Mouse (Mus musculus) ES-E14 (cell line): ENCODE results near the gene Zmynd19. TPM values are rescaled to one million over a fixed set of nuclear protein-coding genes. Genes with fewer than 3 reads are reported as not detected.
"Not testable (repeated sequence)": the region's sequence is repeated elsewhere in the genome, so short reads cannot be mapped to it uniquely, and the experiment has no call there.

Experiments
- DNase-seq: peaks from one replicate; pipeline ENCODE4 v3.0.0-alpha.2; 2013; ENCODE audit warnings: low read depth, low spot score
- H3K27ac ChIP-seq: 2 replicates; pipeline ENCODE4 v1.5.1; 2012; ENCODE audit warnings: low read depth, mild to moderate bottlenecking, low read length, moderate library complexity, mixed read lengths; ENCODE audit not compliant: poor library complexity, insufficient read depth, severe bottlenecking
- H3K36me3 ChIP-seq: 2 replicates; pipeline ENCODE4 v1.6.1; 2012; ENCODE audit warnings: mild to moderate bottlenecking, low read length, moderate library complexity, mixed read lengths; ENCODE audit not compliant: control insufficient read depth, poor library complexity, insufficient read depth, severe bottlenecking
- H3K4me1 ChIP-seq, 2 experiments: fragments of 150-350 bp in 1 of 2; sonication (generic) in 1 of 2; 2 replicates each; pipeline ENCODE4 v1.6.1; 2012; ENCODE audit warnings: low read length in 2 of 2, mild to moderate bottlenecking in 1 of 2, mixed read lengths in 1 of 2; ENCODE audit not compliant: control insufficient read depth in 2 of 2, insufficient read depth in 2 of 2, poor library complexity in 1 of 2
- H3K4me3 ChIP-seq, 2 experiments: fragments of 150-350 bp in 1 of 2; sonication (generic) in 1 of 2; 2 replicates each; pipeline ENCODE4 v1.5.1; 2012; ENCODE audit warnings: low read length in 2 of 2, low read depth in 1 of 2, mild to moderate bottlenecking in 1 of 2, mixed read lengths in 1 of 2; ENCODE audit not compliant: insufficient read depth in 1 of 2, poor library complexity in 1 of 2, severe bottlenecking in 1 of 2
- H3K9ac ChIP-seq: 2 replicates; pipeline ENCODE4 v1.6.1; 2012; ENCODE audit warnings: low read depth, mild to moderate bottlenecking, low read length, mixed read lengths; ENCODE audit not compliant: poor library complexity, insufficient read depth, severe bottlenecking
- H3K9me3 ChIP-seq: fragments of 150-350 bp; sonication (generic); 2 replicates; pipeline ENCODE4 v1.6.1; 2012; ENCODE audit warnings: low read depth, mild to moderate bottlenecking, low read length; ENCODE audit not compliant: control insufficient read depth, insufficient read depth
- CHD2 ChIP-seq: IDR thresholded peaks from 2 replicates; pipeline ENCODE4 v1.6.1; 2014; ENCODE audit warnings: mild to moderate bottlenecking, low read depth, low read length, inconsistent platforms
- HCFC1 ChIP-seq: IDR thresholded peaks from 2 replicates; pipeline ENCODE4 v1.6.1; 2012; ENCODE audit warnings: low read length, inconsistent platforms, borderline replicate concordance; ENCODE audit not compliant: insufficient read depth
- MAFK ChIP-seq: IDR thresholded peaks from 2 replicates; pipeline ENCODE4 v1.6.1; 2014; ENCODE audit warnings: mild to moderate bottlenecking, low read depth, low read length, inconsistent platforms; ENCODE audit not compliant: insufficient read depth
- ZC3H11A ChIP-seq: IDR thresholded peaks from 2 replicates; pipeline ENCODE4 v1.6.1; 2012; ENCODE audit warnings: low read depth, mild to moderate bottlenecking, inconsistent platforms, low read length, borderline replicate concordance
- ZNF384 ChIP-seq: IDR thresholded peaks from 2 replicates; pipeline ENCODE4 v1.6.1; 2012; ENCODE audit warnings: low read depth, low read length, inconsistent platforms
- in situ Hi-C, 2 experiments: fragments of 600-800 bp; cut with MboI; formaldehyde crosslinking; loops; one replicate each; pipeline ENCODE4 v1.15.1; 2025; ENCODE audit warnings: low sequenced_read_pairs in 2 of 2, inconsistent platforms in 1 of 2; ENCODE audit not compliant: unreplicated experiment in 2 of 2
- total RNA-seq: library from RNA; depleted of rRNA; stranded (reverse); fragments of 300-350 nt; gene quantifications from 2 replicates; pipeline ENCODE4 v1.2.3, GENCODE M21; 2012

Gene Zmynd19
- total RNA-seq, 1 experiment: 50.2 TPM

GRCm38 (mm10) chr2:24950189-24950535 lies 570 bp downstream of the Zmynd19 start:
- TF ChIP-seq ZNF384 (no peak), HCFC1 (no peak), ZC3H11A (no peak), MAFK (no peak), CHD2 (no peak)
- no peak for DNase-seq
- in situ Hi-C loops: no loop called here
- Histone ChIP-seq H3K4me3 (peak overlapping the region; percentile 88 to 96), H3K9ac (peak overlapping the region; percentile 94), H3K36me3 (peaks cover 29% of the 10 kb centered on the region), H3K27ac (peak overlapping the region; percentile 33), H3K4me1 (peaks cover 0 to 3% of the 10 kb centered on the region in 2 experiments; a peak in 2 of 4 replicates), H3K9me3 (no peaks in the 10 kb centered on the region)

GRCm38 (mm10) chr2:24952537-24953055 lies 3.0 kb downstream of the Zmynd19 start:
- no peak for DNase-seq
- no peak overlapping the region for H3K27ac ChIP-seq
- H3K4me1 ChIP-seq: peaks cover 0 to 3% of the 10 kb centered on the region in 2 experiments; a peak in 2 of 4 replicates
- H3K4me3 ChIP-seq: no peak overlapping the region
- no peaks in the 10 kb centered on the region for H3K9me3 ChIP-seq
- H3K36me3 ChIP-seq: peaks cover 44% of the 10 kb centered on the region
- TF ChIP-seq ZC3H11A (no peak), ZNF384 (no peak), HCFC1 (no peak), MAFK (no peak), CHD2 (no peak)
- in situ Hi-C loops: no loop called here
- H3K9ac ChIP-seq: no peak overlapping the region

GRCm38 (mm10) chr2:24960910-24961309 lies 11.3 kb downstream of the Zmynd19 start:
- H3K27ac ChIP-seq: no peak overlapping the region
- DNase-seq: no peak
- in situ Hi-C loops: no loop called here
- 0 out of 4 replicates have a peak, but pooled peaks cover 0 to 2% of the 10 kb centered on the region in 2 experiments for H3K4me1 ChIP-seq
- peaks cover 43% of the 10 kb centered on the region for H3K36me3 ChIP-seq
- H3K4me3 ChIP-seq: no peak overlapping the region
- TF ChIP-seq CHD2: no peak
- TF ChIP-seq MAFK: no peak
- TF ChIP-seq ZNF384: no peak
- no peak for TF ChIP-seq ZC3H11A
- no peak for TF ChIP-seq HCFC1
- H3K9ac ChIP-seq: no peak overlapping the region
- H3K9me3 ChIP-seq: no peaks in the 10 kb centered on the region

GRCm38 (mm10) chr2:24962304-24963000 lies 12.9 kb downstream of the Zmynd19 start, which contains the start of gene Dph7:
Gene Dph7, plus strand, starts transcription at chr2:24962400.
- DNase-seq: peak; percentile 87
- no peaks in the 10 kb centered on the region for H3K9me3 ChIP-seq
- in situ Hi-C loops: no loop called here
- H3K36me3 ChIP-seq: peaks cover 44% of the 10 kb centered on the region
- H3K9ac ChIP-seq: peak within 1 kb of the TSS; percentile 97
- H3K27ac ChIP-seq: peak within 1 kb of the TSS; percentile 62; the same call in 1 of the 2 replicates
- H3K4me3 ChIP-seq: peak within 1 kb of the TSS; percentile 96
- peak; percentile 72; the same call in 1 of the 2 replicates for TF ChIP-seq HCFC1
- TF ChIP-seq ZC3H11A: no peak; the same call in 1 of the 2 replicates
- H3K4me1 ChIP-seq: 0 out of 4 replicates have a peak, but pooled peaks cover 0 to 2% of the 10 kb centered on the region in 2 experiments

DNA sequence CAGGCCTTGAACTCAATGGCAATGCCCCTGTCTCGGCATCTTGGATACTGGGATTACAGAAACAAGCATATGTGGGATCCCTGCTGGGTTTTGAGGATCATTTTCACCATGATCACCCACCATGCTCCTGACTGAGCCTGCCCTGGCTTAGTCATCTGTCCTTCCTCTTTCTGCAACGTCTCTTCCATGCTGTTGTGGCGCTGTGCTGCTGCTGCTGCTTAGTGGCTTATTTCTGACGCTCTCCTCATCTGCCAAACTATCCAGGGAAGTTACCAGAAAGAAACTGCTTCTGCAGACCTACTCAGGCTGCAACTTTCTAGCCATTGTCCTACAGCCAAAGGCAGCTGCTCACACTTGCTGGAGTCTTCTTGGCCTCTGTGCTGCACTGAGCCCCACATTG lies 20.8 kb downstream of the Zmynd19 start:
- no peak overlapping the region for H3K9ac ChIP-seq
- H3K4me3 ChIP-seq: no peak overlapping the region
- DNase-seq: no peak
- H3K27ac ChIP-seq: no peak overlapping the region
- TF ChIP-seq MAFK (no peak), HCFC1 (no peak), ZC3H11A (no peak), CHD2 (no peak), ZNF384 (no peak)
- in situ Hi-C loops: no loop called here
- peaks cover 32% of the 10 kb centered on the region for H3K36me3 ChIP-seq
- H3K4me1 ChIP-seq: no peaks in the 10 kb centered on the region
- H3K9me3 ChIP-seq: no peaks in the 10 kb centered on the region

DNA sequence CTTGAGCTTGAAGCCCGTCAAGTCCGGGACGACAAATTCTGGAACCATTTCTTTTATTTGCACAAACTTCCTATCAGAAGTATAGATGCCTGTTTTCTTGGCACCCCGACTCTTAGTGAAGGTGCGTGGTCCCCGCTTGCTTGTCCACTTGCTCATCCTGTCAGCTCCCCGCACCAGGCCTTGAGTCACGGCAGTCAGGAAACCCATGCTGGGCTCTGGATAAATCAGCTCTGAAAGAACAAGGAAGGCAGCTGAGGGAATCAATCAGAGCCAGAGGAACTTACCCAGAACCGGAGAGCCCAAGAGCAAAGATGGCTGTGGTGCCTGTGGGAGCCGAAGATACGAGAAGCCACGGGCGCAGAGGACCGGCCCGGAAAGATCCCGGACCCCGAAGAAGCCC lies 24.9 kb downstream of the Zmynd19 start:
- H3K27ac ChIP-seq, DNase-seq, H3K9me3 ChIP-seq, in situ Hi-C loops, H3K4me1 ChIP-seq: not testable (repeated sequence)
- Histone ChIP-seq H3K9ac (peak overlapping the region; percentile 84), H3K4me3 (peak overlapping the region; percentile 82 to 97), H3K36me3 (peaks cover 13% of the 10 kb centered on the region)
